Mouse (Mus musculus): ENCODE data around the gene Dvl1.

DNA sequence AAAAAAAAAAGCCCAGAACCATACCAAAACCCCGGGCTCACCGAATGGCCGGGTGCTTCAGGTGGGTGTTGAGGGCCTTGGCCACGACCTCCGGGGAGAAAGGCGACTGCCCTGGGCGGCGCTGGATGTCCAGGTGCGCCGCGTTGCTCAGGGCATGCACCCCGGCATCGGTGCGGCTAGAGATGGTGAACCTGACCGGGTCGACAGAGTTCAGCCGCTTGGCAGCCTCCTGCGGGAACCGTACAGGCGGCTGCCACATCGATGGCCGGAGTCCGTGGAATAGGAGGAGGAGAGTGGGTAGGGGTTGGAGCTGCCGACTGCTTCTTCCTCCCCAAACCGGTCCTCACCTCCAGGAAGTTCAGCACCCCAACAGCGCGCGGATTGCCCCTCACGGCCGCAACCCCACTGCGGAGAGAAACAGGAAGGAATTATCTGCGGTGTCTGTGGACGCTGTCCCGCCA lies 43.8 kb downstream of the Dvl1 start:
- TF ChIP-seq POLR2A (IDR thresholded peaks at IDR 0.05; ENCODE audit: control insufficient read depth, low read depth, low read length) (no peak), CTCF (IDR thresholded peaks at IDR 0.05; ENCODE audit: control insufficient read depth, insufficient read depth, insufficient replicate concordance, low read depth, low read length) (no peak)

Data from testis, adult 2 months (tissue).